Mouse (Mus musculus) liver, postnatal 0 days (tissue): ENCODE data around the gene Tmem44. TPM values are rescaled to one million over a fixed set of nuclear protein-coding genes. Genes with fewer than 3 reads are reported as not detected.

Experiments used
- ATAC-seq: fragments of 200-750 bp; cut with Nextera tagmentation; 2 replicates; pipeline ENCODE4 v1.8.0; 2017; ENCODE audit warnings: mild to moderate bottlenecking, moderate library complexity
- DNase-seq: peaks from one replicate; pipeline ENCODE4 v3.0.0-alpha.2; 2016
- H3K27ac ChIP-seq: fragments of 300-500 bp; sonication (generic); 2 replicates; pipeline ENCODE4 v1.5.1; 2014; ENCODE audit warnings: antibody characterized with exemption, moderate library complexity, mild to moderate bottlenecking, low read depth
- H3K27me3 ChIP-seq: fragments of 300-500 bp; sonication (generic); 2 replicates; pipeline ENCODE4 v1.6.1; 2014; ENCODE audit warnings: low read length, control low read depth, mixed read lengths; ENCODE audit not compliant: insufficient read depth
- H3K36me3 ChIP-seq: fragments of 300-500 bp; sonication (generic); replicated peaks from 2 replicates; pipeline ENCODE4 v1.6.1; 2014; ENCODE audit warnings: mild to moderate bottlenecking, control low read depth, low read length, moderate library complexity, mixed read lengths; ENCODE audit not compliant: insufficient read depth
- H3K4me1 ChIP-seq: fragments of 300-500 bp; sonication (generic); 2 replicates; pipeline ENCODE4 v1.6.1; 2014; ENCODE audit warnings: antibody characterized with exemption, mild to moderate bottlenecking, control low read depth; ENCODE audit not compliant: insufficient read depth
- H3K4me2 ChIP-seq: fragments of 300-500 bp; sonication (generic); 2 replicates; pipeline ENCODE4 v1.6.1; 2014; ENCODE audit warnings: low read depth, mild to moderate bottlenecking, low read length, moderate library complexity, mixed read lengths
- H3K4me3 ChIP-seq: fragments of 300-500 bp; sonication (generic); 2 replicates; pipeline ENCODE4 v1.5.1; 2014; ENCODE audit warnings: low read depth, low read length
- H3K9ac ChIP-seq: fragments of 300-500 bp; sonication (generic); replicated peaks from 2 replicates; pipeline ENCODE4 v1.6.1; 2014; ENCODE audit warnings: mild to moderate bottlenecking, moderate library complexity
- H3K9me3 ChIP-seq: fragments of 300-500 bp; sonication (generic); 2 replicates; pipeline ENCODE4 v1.6.1; 2016; ENCODE audit warnings: mild to moderate bottlenecking, control low read depth, low read length, mixed read lengths
- CTCF ChIP-seq: sonication (generic); IDR thresholded peaks from 2 replicates; pipeline ENCODE4 v1.5.1; 2016; ENCODE audit warnings: antibody characterized with exemption, low read depth
- EP300 ChIP-seq: IDR thresholded peaks from 2 replicates; pipeline ENCODE4 v1.6.1; 2016; ENCODE audit warnings: antibody characterized with exemption, low read depth, mild to moderate bottlenecking
- WGBS: fragments of 180-500 bp; shearing (Covaris S2); extraction: QIAGEN DNeasy Blood & Tissue Kit; methylation state at CpG from one replicate; pipeline ENCODE4 v1.1.7; 2014; ENCODE audit not compliant: insufficient replicate concordance; 5-methylcytosine and 5-hydroxymethylcytosine counted together
- polyA plus RNA-seq: library from polyadenylated mRNA; unstranded; fragments of >200 nt; fragmentation: Nextera tagmentation; extraction: Ambion mirVana; gene quantifications from 2 replicates; pipeline ENCODE4 v1.2.1, GENCODE M21; 2015

Gene Tmem44
- polyA plus RNA-seq, 1 experiment from 2014 or later: 0.73 TPM

DNA sequence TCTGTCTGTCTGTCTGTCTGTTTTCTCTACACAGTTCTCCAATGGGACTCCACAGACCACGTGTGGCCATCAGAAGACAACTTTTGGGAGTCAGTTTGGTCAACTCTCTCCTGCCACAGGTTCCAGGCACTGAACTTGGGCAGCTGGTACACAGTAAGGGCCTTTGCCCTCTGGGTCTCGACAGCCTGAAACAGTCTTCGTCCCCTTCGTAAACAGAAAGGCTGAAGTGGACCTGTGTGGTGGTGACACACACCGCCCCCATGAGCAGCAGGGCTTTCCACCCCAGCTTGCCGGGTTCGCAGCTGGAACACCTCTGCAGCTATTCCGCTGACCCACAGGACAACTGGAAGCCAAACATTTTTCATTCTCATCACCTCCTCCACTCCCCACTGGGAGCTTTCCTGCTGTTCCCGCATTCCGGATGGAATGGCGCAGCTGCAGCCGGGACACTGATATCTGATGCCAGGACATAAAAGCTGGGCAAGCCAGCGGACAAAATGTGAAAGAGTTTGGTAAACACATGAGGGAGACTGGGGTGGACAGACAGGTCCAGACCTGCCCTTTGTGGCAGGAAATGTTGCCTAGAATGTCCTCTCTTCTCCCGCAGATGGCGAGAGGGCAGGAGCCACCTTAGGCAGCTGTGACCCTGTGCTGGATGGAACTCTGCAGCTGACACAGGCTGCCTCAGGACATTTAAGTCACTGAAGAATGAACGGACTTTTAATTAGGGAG lies 51.4 kb downstream of the Tmem44 start:
- 56% methylated on average over 16 of the region's 16 CpGs for WGBS
- ATAC-seq: no peak

DNA sequence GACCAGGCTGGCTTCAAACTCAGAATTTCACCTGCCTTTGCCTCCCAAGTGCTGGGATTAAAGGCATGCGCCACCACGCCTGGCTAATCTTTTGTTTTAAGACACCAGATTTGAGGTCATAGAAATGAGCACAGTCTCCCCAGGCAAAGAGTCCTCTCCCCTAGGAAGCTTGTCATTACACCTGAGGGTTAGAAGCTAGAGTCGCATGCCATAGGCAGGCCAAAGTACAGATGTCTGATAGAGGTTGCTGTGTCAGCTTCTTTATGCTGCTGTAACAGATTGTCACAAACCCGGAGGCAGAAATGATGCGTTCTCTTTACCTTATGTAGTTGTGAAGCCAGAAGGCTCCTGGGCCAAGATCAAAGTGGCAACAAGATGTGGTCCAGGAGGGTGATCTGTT lies 53.3 kb downstream of the Tmem44 start:
- H3K9me3 ChIP-seq: no peaks in the 10 kb centered on the region
- no peak for DNase-seq
- no peak overlapping the region for H3K4me3 ChIP-seq
- TF ChIP-seq CTCF: no peak
- no peak for TF ChIP-seq EP300
- H3K9ac ChIP-seq: no peak overlapping the region
- H3K36me3 ChIP-seq: no peaks in the 10 kb centered on the region
- WGBS: 81% methylated on average over 5 of the region's 5 CpGs
- H3K27ac ChIP-seq: no peak overlapping the region
- 0 out of 2 replicates have a peak, but pooled peaks cover 4% of the 10 kb centered on the region for H3K27me3 ChIP-seq
- H3K4me1 ChIP-seq: peaks cover 12% of the 10 kb centered on the region
- H3K4me2 ChIP-seq: no peak overlapping the region
- no peak for ATAC-seq

More for the DNA sequence above, 51.4 kb downstream of the Tmem44 start:
- DNase-seq: no peak
- H3K9me3 ChIP-seq: no peaks in the 10 kb centered on the region
- peaks cover 22% of the 10 kb centered on the region for H3K4me1 ChIP-seq
- H3K9ac ChIP-seq: no peak overlapping the region
- no peaks in the 10 kb centered on the region for H3K36me3 ChIP-seq
- no peak overlapping the region for H3K4me3 ChIP-seq
- TF ChIP-seq CTCF (no peak), EP300 (no peak)
- no peak overlapping the region for H3K27ac ChIP-seq
- H3K27me3 ChIP-seq: 0 out of 2 replicates have a peak, but pooled peaks cover 3% of the 10 kb centered on the region
- no peak overlapping the region for H3K4me2 ChIP-seq

DNA sequence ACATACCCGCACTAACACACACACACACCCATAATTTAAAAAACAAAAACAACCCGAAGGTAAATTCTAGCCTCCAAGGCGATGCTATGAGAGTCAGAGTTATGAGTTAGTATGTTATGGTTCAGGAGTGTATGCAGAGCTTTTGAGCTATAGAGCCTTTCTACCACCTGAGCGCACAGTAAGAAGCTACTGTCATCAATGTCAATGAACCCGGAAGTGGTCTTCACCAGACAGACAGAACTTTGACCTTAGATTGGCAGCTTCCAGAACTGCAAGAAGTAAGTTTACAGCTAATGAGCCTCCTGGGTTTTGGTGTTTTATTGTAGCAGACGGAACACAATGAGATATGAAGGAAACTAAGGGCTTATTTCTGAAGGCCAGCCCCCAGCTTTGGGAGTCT lies 55.8 kb downstream of the Tmem44 start:
- Histone ChIP-seq H3K4me2 (no peak overlapping the region), H3K36me3 (no peaks in the 10 kb centered on the region), H3K4me3 (no peak overlapping the region), H3K27ac (no peak overlapping the region), H3K9ac (no peak overlapping the region), H3K27me3 (0 out of 2 replicates have a peak, but pooled peaks cover 4% of the 10 kb centered on the region), H3K9me3 (no peaks in the 10 kb centered on the region), H3K4me1 (0 out of 2 replicates have a peak, but pooled peaks cover 4% of the 10 kb centered on the region)
- WGBS: 75% methylated on average over 6 of the region's 6 CpGs
- ATAC-seq (no peak), DNase-seq (no peak)
- TF ChIP-seq EP300 (no peak), CTCF (no peak)

DNA sequence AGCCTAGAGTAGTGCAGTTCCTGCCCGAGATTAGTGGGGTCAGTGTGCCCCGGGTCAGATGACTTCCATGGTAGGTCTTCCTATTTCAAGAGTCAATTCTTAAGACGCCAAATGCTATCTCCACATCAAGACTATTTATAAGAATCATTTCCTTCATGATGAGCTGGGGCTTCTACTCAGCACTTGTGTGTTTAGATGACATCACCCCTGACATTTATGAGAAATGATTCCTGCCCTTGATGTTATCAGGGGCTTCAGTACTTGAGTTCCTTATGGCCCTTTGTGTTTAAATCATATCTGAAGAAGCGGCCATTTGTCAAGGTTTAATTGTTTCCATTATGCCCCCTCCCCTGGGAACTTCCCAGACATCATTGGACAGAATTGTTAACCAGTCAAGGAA lies 58.9 kb downstream of the Tmem44 start:
- Histone ChIP-seq H3K9ac (no peak overlapping the region), H3K27me3 (0 out of 2 replicates have a peak, but pooled peaks cover 4% of the 10 kb centered on the region), H3K9me3 (no peaks in the 10 kb centered on the region), H3K4me2 (no peak overlapping the region), H3K27ac (no peak overlapping the region), H3K36me3 (no peaks in the 10 kb centered on the region), H3K4me3 (no peak overlapping the region), H3K4me1 (no peaks in the 10 kb centered on the region)
- no peak for ATAC-seq
- 51% methylated on average over 4 of the region's 4 CpGs for WGBS
- no peak for TF ChIP-seq CTCF
- no peak for TF ChIP-seq EP300
- no peak for DNase-seq

DNA sequence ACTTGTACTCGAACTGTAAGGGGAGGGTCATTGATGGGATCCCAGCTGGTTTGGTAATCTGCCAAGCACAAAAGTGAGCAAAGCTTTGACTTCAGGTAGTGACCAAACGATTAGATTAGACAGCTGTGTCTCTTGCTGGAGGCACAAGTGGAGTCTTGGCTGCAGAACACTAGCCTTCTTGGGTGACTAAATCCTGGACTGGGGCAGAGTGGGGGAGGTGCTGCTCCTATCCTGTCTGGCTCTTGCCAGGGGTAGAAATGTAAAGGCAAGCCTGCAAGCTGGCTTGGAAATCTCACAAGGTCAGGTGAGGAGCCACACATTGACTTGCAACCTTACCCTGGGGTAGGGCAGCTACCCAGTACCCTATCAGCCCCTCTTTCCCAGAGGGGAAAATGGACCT lies 59.9 kb downstream of the Tmem44 start:
- Histone ChIP-seq H3K4me3 (no peak overlapping the region), H3K9ac (no peak overlapping the region), H3K4me1 (no peaks in the 10 kb centered on the region), H3K36me3 (no peaks in the 10 kb centered on the region), H3K4me2 (no peak overlapping the region), H3K27me3 (0 out of 2 replicates have a peak, but pooled peaks cover 4% of the 10 kb centered on the region), H3K27ac (no peak overlapping the region), H3K9me3 (no peaks in the 10 kb centered on the region)
- ATAC-seq: no peak
- DNase-seq: no peak
- WGBS: 42% methylated on average over 2 of the region's 2 CpGs
- TF ChIP-seq CTCF (no peak), EP300 (no peak)

DNA sequence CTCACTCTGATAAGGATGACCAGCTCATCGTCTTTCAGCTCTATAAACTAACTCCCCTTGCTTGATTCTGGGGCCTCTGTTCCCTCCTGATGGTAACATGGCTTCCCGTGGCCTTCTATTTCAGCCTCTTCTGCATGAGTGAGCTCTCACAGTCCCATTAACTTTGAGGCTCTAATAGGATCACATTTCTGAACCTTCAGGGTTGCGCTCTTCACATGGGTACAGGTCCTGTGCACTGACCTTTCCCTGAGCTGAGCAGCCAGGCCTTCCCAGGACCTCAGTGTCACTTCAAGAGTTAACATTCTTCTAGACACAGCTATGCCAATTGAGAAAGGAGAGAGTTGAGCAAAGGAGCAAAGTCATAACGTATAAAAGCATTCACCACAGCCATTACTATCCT lies 60.3 kb downstream of the Tmem44 start:
- H3K9me3 ChIP-seq: no peaks in the 10 kb centered on the region
- no peaks in the 10 kb centered on the region for H3K36me3 ChIP-seq
- no peak overlapping the region for H3K9ac ChIP-seq
- TF ChIP-seq EP300 (no peak), CTCF (no peak)
- no peak overlapping the region for H3K4me3 ChIP-seq
- H3K4me1 ChIP-seq: no peaks in the 10 kb centered on the region
- 0 out of 2 replicates have a peak, but pooled peaks cover 4% of the 10 kb centered on the region for H3K27me3 ChIP-seq
- no peak overlapping the region for H3K27ac ChIP-seq
- no peak overlapping the region for H3K4me2 ChIP-seq
- DNase-seq (no peak), ATAC-seq (no peak)
- WGBS: 62% methylated on average over 4 of the region's 4 CpGs

DNA sequence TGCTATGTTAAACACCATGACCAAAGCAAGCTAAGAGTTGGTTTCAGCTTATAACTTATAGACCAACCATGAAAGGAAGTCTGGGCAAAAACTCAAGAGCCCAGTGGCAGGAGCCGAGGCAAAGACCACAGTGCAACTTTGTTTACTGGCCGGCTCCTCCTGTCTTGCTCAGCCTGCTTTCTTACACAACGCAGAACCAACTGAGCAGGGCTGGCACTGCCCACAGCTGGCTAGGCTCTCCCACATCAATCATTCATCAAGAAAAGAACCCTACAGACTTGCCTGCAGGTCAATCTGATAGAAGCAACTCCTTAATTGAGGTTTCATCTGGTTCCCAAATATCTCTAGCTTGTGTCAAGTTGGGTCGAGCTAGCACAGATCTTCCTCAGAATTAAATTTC lies 61.0 kb downstream of the Tmem44 start:
- 62% methylated on average over 4 of the region's 4 CpGs for WGBS
- Histone ChIP-seq H3K27ac (no peak overlapping the region), H3K4me2 (no peak overlapping the region), H3K4me3 (no peak overlapping the region), H3K36me3 (no peaks in the 10 kb centered on the region), H3K9me3 (no peaks in the 10 kb centered on the region), H3K4me1 (no peaks in the 10 kb centered on the region), H3K27me3 (0 out of 2 replicates have a peak, but pooled peaks cover 4% of the 10 kb centered on the region), H3K9ac (no peak overlapping the region)
- TF ChIP-seq EP300 (no peak), CTCF (no peak)
- ATAC-seq (no peak), DNase-seq (no peak)
